Mouse (Mus musculus): ENCODE measurements around the gene Exoc3l. TPM values are rescaled to one million over a fixed set of nuclear protein-coding genes. Genes with fewer than 3 reads are reported as not detected.

Gene Exoc3l
- 1 to 10 TPM; 1.3 to 2.1 TPM for total RNA-seq (2023)

DNA sequence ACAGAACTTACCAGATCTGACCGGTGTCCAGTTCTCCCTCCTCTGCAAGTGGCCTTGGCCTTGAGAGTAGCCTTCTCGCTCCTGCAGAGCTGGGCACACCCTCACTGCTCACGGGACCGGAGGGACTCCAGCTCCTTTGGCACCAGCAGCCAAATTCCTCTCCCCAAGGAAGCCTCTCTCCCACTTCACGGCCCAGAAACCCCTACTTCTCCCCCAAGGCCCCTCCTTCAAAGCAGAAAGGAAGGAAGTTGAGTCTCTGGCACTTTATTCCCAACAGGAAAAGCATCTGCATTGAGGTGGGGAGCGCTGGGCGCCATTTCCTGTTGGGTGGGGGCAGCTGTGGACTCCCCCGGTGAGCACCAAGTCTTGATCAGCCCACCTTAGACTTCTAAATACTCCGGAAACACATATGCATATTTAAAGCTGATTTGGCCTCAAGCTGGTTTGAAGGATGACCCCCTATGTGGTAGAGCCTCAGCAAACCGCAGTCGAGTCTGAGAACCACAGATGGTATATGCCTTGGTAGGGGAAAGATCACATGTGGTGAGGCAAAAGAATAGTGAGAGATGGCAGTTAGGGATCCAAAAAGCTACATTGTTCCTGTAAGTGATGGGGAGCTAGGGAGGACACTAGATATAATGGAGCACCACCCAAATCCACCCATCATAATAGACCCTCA is at the start of gene Exoc3l:
Exoc3l (minus strand) TSS at position 207 of the 679 bp plus-strand sequence.

GRCm38 (mm10) chr8:105326141-105326672 is 30.3 kb upstream of the Exoc3l start, which contains the start of the genes Lrrc29 and Tmem208:
Lrrc29 (minus strand) TSS chr8:105326278.
Tmem208 (plus strand) TSS chr8:105326354.

DNA sequence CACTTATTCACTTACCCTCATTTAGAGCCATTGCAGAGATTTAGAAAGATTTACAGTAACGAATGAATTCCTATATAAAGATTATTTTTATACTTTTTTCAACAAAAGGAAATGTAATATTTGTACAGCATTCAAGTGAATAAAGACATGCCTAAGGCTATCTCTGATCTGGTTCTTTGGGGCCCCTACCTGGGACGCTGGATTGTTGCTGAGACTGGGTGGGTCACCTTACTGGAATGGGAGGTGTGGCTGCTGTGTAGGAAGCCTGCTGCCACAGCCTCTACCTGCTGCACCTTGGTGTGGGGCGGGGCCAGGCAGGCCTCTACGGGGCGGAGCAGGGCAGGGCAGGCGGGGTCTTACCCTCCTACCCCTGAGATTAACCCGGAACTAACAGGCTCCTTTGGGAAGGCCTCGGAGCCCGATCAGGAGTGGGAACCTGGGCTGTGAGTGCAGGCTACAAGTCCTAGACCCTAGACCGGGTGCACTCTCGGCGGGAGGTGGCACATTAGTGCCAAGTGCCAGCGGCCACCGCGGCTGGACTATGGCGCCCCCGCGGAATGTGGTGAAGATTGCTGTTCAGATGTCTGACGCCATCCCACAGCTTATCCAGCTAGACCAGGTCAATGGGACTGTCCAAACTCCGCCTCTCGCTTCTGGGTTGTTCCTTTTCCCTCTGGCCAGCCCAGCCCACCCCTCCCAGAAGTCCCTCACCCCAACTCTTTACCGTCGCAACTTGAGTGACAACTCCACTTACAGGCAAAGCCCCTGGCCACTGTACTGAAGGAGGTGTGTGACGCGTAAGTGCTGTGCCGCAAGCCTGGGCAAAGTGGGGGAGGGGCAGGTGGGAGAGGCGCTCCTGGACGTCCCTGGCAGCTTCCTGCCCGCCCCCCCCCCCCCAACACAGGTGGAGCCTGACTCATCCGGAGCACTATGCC is 9.6 kb upstream of the Exoc3l start, which contains the start of gene Elmo3:
Elmo3 (plus strand) TSS at position 391 of the 935 bp plus-strand sequence.

DNA sequence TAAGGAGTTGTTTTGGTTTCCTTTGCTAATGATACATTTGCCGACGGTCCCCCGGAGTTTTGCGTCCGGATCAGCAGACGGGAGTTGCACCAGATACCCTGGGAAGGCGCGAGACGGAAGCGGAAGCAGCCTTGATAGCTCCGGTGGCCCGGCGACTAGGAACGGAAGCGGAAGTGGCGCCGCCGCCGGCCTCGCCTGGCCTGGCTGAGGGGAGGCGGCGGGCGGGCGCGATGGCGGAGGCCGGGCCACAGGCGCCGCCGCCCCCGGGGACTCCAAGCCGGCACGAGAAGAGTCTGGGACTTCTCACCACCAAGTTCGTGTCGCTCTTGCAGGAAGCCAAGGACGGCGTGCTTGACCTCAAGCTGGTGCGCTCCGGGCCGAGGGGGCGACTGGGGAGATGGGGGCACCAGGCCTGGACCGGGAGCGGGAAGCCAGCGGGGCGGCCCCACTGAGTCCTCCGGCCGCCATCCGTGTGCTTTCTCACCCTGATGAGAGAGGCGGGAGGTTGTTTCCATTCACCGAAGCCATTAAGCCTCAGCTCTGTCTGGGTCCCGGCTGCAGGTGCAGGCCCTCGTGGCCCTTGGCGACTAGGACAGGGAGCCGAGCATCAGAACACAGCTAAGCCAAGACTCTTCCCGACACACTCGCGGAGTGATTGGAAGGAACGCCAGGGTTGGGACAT is 1.8 kb upstream of the Exoc3l start, which contains the start of gene E2f4:
E2f4 (plus strand) TSS at position 153 of the 682 bp plus-strand sequence.

GRCm38 (mm10) chr8:105289805-105290460 is 6.0 kb downstream of the Exoc3l start, which contains the start of gene 4931428F04Rik:
4931428F04Rik (minus strand) TSS chr8:105289864.

DNA sequence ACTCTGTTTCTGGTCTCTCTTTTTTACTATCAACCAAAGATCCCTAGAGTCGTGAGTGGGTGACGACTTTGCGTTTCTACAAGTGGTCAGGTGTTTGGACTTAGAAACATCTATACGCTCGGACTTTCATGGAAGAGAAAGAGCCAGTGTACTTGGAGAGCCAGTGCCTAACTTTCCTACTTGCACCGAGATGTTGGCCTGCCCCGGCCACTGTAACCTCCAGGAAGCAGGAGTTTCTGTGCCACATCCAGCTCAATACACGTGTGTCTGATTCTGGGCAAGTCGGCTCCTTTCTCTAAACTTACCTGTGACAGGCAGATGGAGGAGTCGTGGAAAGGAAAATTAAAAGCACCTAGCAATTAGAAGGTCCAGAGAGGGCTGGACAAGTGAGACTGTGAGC is 20.1 kb downstream of the Exoc3l start, which contains the start of gene Nol3:
Nol3 (plus strand) TSS at position 301 of the 400 bp plus-strand sequence.

GRCm38 (mm10) chr8:105269461-105269947 is 26.4 kb downstream of the Exoc3l start, which contains the start of gene Hsf4:
Hsf4 (plus strand) TSS chr8:105269801.

GRCm38 (mm10) chr8:105264024-105264982 is 31.6 kb downstream of the Exoc3l start, which contains the start of the genes Tradd and Fbxl8:
Tradd (minus strand) TSS chr8:105264609.
Fbxl8 (plus strand) TSS chr8:105264648.

GRCm38 (mm10) chr8:105254966-105255350 is 40.9 kb downstream of the Exoc3l start, which contains the start of gene B3gnt9:
B3gnt9 (minus strand) TSS chr8:105255153.

Other genes starting within 250 kb of the Exoc3l start
- gene Ces3a, start 247.5 kb downstream of the Exoc3l start, total RNA-seq (2023): not detected
- gene Ces3b, start 212.3 kb downstream of the Exoc3l start, total RNA-seq (2023): not detected
- gene Ces4a, start 164.3 kb downstream of the Exoc3l start, total RNA-seq (2023): not detected
- gene Cbfb, start 125.4 kb downstream of the Exoc3l start, total RNA-seq (2023): 10 to 100 TPM; 96.5 to 98.2 TPM
- gene D230025D16Rik, start 71.0 kb downstream of the Exoc3l start, total RNA-seq (2023): 10 to 100 TPM; 20.0 to 24.8 TPM
- gene B3gnt9, start 40.9 kb downstream of the Exoc3l start, total RNA-seq (2023): 1 to 10 TPM; 1.1 to 1.7 TPM
- 10 to 100 TPM; 25.4 to 28.9 TPM for gene Tradd, start 31.5 kb downstream of the Exoc3l start, total RNA-seq (2023)
- gene Fbxl8, start 31.5 kb downstream of the Exoc3l start, total RNA-seq (2023): 10 to 100 TPM in 1 of 2 experiments, 1 to 10 TPM in 1; 9.8 to 11.9 TPM
- under 1 TPM in 1 of 2 experiments, not detected in 1; 0.59 TPM for gene Hsf4, start 26.3 kb downstream of the Exoc3l start, total RNA-seq (2023)
- not detected for gene Nol3, start 20.0 kb downstream of the Exoc3l start, total RNA-seq (2023)
- gene 4931428F04Rik, start 6.2 kb downstream of the Exoc3l start, total RNA-seq (2023): 1 to 10 TPM; 5.4 to 5.9 TPM
- 10 to 100 TPM; 96.4 to 98.1 TPM for gene E2f4, start 1.6 kb upstream of the Exoc3l start, total RNA-seq (2023)
- 1 to 10 TPM; 3.6 to 5.5 TPM for gene Elmo3, start 9.5 kb upstream of the Exoc3l start, total RNA-seq (2023)
- gene Lrrc29, start 30.2 kb upstream of the Exoc3l start, total RNA-seq (2023): 10 to 100 TPM in 1 of 2 experiments, 1 to 10 TPM in 1; 5.4 to 13.3 TPM
- 10 to 100 TPM; 28.9 to 33.3 TPM for gene Tmem208, start 30.3 kb upstream of the Exoc3l start, total RNA-seq (2023)
- gene Fhod1, start 51.9 kb upstream of the Exoc3l start, total RNA-seq (2023): 10 to 100 TPM; 39.5 to 39.7 TPM
- 1 to 10 TPM in 1 of 2 experiments, under 1 TPM in 1; 0.89 to 1.5 TPM for gene Slc9a5, start 52.7 kb upstream of the Exoc3l start, total RNA-seq (2023)
- gene Plekhg4, start 77.2 kb upstream of the Exoc3l start, total RNA-seq (2023): not detected
- not detected for gene Kctd19, start 117.4 kb upstream of the Exoc3l start, total RNA-seq (2023)
- not detected for gene Lrrc36, start 117.5 kb upstream of the Exoc3l start, total RNA-seq (2023)
- 1 to 10 TPM in 1 of 2 experiments, under 1 TPM in 1; 0.56 to 1.3 TPM for gene Tppp3, start 175.4 kb upstream of the Exoc3l start, total RNA-seq (2023)
- gene Zdhhc1, start 200.8 kb upstream of the Exoc3l start, total RNA-seq (2023): 1 to 10 TPM; 4.0 to 5.3 TPM
- gene Hsd11b2, start 222.7 kb upstream of the Exoc3l start, total RNA-seq (2023): not detected

Data from B cell, adult 67 days (primary cell).